Mouse (Mus musculus): ENCODE results near the gene Sema6c.

Sema6c gene

DNA sequence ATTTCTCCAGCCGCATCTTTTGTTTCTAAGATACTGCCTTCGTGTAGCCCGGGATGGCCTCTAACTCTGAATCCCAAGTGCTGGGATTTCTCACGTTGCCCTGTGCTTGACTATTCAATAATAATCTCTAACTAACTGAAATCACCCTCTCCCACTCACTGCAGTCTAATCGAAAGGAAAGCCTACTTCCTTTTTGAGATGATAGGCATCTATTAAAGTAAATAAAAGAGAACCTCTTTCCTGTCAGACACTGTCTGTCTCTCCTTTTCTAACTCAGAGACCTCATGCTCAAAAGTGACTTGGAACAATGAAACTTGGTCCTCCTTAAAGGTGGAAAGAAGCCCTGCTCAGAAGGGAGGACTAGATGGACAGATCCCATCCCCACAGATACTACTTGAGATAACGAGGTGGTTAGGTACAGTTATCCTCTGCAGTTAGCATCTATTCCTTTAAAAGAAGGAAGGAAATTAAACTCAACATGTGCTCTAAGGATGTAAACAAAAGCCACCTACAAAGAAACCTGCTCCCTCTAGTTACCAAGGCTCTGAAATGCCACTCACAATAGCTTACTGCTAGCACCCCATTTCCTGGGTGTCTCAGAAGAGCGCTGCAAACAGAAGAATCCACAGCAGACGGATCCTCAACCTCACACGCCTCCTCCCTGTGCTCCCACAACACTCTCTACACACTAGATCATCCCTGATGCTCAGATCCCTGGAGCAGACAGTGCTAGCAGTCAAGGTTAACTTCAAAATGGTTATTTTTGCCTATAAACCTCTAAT is 24.7 kb downstream of the Sema6c start:
- WGBS = 68% methylated on average over 9 of the region's 9 CpGs

DNA sequence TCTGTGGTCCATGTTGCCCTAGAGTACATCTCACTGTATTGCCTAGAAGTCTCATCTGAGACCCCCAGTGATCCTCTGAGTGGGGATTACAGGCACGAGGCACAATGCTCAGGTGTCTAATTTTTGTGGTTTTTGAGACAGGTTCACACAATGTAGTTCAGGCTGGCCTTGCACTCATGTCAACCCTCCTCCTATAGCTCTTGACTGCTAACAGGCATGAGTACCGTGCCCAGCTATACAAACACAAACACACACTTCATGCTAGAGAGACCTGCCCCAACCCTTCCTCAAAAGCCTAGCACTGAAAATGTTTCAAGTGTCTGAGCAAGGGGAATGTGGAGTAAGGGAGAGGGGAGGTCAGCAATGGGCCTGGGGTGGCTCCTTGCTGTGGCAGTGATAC is 25.8 kb downstream of the Sema6c start:
- 94% methylated on average over 2 of the region's 2 CpGs for WGBS

DNA sequence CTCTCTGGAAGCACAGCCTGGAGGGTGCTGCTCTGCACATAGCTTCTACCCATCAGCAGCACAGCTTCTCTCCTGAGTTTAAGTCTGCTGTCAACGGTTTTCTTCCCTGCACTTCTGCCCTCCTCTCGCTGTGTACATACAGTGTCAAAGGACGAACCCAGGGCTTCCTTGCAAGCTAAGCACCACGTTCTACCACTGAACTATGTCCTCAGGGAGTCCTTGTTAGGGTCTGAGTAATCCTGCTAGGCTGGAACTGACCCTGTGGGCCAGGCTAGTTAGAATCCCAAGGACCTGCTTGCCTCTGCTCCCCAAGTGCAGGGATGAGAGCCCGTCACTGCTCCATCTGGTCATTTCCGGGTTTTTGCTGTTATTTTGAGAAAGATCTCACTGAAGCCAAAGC is 26.6 kb downstream of the Sema6c start:
- WGBS = 88% methylated on average over 6 of the region's 6 CpGs

DNA sequence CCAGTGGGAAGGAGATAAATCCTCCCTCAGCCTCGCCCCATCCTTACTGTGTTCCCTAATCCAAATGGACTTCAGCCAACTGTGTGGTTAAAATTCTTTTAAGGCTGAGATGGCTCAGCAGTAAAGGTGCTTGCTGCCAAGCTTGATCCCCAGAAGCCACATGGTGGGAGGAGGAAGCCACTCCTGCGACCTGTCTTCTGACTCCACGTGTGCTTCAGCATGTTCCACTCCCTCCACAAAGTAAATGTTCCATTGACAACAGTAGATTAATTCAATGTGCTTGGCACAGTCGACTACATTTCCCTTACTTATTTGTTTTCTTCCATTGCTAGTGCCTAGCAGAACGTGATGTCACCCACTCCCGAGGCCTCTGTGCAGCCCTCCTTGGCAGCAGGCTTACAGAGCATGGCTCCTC is 34.5 kb downstream of the Sema6c start:
- WGBS = 47% methylated on average over 6 of the region's 6 CpGs

DNA sequence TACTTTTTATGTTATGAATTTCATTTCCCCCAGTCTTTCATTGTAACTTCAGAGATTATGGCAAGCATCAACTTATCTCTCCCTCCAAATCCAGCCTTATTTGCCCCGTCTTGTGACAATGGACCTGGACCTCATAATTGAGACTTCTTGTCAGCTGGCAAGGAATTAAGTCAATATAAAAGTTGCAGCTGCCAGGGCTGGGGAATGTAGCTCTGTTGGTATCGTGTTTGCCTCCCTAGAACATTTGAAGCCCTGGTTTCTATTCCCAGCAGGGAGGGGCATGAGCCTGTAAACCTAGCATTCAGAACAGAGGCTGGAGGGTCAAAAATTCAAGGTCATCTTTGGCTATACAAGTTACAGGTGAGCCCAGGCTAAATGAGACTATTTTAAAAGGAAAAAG is 35.5 kb downstream of the Sema6c start:
- 90% methylated on average over 2 of the region's 2 CpGs for WGBS

DNA sequence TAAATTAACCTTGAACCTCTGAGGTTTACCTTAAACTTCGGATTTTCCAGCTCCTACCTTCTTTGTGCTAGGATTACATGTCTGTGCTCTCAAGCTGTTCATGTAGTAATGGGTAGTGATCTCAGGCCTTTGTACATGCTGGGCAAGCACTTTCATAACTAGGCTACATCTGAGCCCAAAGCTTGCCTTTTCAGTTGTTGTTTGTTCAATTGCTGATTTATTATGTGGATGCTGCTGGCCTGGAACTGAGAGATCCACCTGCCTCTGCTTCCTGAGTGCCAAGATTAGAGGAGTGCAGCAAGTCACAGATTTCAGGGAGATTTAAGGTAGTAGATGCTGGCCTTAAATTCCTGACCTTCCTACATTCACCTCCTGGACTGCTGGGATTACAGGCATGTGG is 38.8 kb downstream of the Sema6c start:
- 85% methylated on average over 1 of the region's 1 CpGs for WGBS

DNA sequence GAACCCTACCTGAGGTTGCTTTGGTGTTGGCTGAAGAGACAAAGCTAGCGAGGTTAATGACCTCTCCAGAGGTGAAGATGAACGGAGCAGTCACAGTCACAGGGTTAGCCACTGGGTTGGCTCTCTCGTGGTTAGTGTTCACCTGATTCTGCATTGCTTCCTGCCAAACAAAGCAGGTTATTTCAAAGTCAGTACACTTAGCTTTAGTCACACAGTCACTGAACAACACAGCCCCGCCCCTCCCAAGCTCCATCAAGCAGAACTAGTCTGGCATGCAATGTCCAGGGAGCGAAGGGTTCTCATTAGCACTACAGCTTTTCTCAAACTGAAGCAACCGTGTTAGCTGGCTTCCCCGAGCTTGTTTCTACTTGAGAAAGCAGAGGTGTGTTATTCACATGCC is 39.9 kb downstream of the Sema6c start:
- WGBS = 58% methylated on average over 7 of the region's 7 CpGs

DNA sequence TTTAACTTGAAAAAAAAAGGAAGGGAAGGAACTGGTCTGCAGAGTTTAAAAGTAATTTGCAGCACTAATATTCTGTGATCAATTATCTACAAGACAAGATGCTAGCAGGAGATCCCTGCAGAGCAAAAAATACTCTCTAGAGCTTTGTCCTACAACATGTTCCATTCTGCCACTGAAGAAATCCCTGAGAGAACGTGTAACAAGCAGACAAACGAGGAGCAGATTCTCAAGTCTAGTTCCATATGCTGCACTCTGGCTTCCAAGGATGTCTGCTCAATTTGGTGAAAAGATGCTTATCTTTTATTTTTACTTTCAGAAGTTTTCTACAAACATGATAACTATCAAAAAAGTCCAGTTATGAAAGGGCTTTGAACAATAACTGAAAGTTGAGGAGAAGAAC is 40.3 kb downstream of the Sema6c start:
- WGBS = 38% methylated on average over 2 of the region's 2 CpGs

DNA sequence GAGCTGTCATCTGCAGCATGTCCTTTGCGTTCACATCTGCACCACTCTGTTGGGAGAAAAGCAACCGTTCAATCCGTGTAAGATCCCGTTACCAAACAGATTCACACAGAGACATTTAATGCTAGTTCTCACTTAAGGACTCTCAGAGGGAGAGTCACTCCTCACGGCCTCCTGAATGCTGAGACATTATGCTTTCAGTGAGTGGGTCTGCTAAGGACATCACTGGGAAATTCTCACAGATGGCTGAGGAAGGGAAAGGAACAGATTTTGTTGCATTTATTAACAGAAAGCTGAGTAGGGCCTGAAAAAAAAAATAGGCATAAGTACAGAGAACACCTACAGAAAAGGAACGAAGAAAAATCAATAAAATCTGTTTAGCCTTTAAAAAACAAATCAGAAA is 43.6 kb downstream of the Sema6c start:
- WGBS = 54% methylated on average over 6 of the region's 6 CpGs

DNA sequence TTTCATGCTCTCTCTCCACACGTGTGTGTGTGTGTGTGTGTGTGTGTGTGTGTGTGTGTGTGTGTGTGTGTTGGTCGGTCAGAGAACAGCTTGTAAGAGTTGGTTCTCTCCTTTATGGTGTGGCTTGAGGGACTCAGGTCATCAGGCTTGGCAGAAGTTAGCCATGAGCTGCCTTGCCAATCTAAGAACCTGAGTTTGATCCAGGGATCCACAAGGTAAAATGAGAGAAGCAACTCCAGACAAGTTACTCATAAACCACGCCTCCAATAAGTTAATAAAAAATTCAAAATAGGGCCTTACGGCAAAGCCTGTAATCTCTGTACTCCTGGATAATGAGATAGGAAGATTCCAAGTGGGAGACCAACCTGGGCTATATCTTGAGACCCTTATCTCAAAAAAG is 48.0 kb downstream of the Sema6c start:
- 77% methylated on average over 4 of the region's 4 CpGs for WGBS

DNA sequence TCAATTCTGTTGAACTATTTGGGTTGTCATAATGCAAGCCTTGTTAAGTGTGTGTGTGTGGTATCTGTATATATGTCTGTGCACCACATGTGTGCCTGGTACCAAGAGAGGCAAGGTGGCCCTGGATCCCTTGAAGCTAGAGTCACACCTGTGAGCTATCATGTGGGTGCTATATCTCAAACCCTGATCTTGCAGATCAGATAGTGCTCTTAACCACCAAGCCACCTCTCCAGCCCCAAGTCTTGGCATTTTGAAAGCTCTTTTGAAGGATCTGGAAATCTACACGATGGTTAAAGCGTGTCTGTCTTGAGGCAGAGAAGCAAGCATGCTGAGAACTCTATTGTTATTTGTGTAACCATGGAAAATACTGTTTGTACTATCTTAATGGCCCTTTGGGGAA is 50.3 kb downstream of the Sema6c start:
- 62% methylated on average over 2 of the region's 2 CpGs for WGBS

DNA sequence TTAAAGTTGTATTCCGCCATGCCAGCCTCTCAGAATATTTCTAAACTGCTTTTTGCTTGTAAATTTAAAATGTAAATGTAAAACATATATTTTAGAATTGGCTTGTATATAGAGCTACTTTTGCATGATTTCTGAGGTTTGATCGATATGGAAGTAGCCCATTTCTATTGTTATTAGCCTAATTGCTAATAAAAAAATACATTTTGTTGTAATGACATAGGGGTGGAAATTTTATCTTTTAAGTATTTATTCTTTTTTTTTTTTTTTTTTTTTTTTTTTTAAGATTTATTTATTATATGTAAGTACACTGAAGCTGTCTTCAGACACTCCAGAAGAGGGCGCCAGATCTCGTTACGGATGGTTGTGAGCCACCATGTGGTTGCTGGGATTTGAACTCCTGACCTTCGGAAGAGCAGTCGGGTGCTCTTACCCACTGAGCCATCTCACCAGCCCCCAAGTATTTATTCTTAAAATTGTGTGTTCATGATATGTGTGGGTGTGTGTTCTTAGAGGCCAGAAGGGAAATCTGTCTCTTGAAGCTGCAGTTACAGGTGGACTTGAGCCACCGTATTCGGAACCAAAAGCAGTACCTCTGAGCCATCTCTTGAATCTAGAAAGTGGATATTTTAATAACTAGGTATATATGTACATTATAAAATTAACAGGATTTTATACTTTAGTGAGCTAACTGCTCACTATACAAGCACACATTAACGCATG is 52.8 kb downstream of the Sema6c start:
- 81% methylated on average over 10 of the region's 10 CpGs for WGBS

DNA sequence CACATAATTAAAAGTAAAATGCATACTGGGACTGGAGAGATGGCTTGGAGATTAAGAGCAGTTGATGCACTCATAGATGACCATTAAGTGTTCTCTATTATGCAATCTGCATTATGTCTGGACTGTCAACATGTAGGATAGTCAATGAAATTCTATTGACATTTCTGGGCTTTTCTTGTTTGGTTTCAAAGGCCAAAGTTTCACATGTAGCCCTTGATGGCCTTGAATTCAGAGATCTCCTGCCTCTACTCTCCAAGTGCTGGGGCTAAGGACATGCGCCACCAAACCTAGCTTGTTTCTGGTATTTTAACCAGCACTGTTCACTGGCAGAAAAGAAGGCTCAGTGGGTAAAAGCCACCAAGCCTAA is 53.3 kb downstream of the Sema6c start:
- 100% methylated on average over 1 of the region's 1 CpGs for WGBS

DNA sequence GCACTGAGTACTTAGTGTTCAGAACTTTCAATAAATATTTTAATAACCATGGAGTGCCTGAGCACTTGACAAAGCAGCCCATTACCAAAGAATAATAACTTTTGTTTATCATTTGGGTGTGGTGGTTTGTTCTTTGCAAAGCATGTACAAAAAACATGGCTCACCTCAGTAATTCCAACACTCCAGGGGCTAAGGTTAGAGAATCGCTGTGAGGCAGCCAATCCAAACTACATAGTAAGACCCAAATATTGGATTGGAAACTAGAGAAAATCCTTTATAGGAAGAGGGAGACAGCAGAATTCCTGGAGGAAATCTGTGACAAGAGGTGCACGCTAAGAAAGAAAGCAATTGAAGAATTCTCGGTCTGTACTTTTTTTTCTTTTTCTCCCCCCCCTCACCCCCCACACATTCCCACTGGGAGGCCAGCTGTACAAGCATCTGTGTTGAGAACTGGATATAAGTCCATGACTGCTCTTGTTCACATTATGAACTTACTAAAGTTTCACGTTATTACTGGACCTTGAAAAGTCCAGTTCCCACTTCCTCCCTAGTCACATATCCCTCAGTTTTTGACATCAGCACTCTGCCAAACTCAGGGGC is 56.5 kb downstream of the Sema6c start:
- WGBS = 11% methylated on average over 4 of the region's 4 CpGs

DNA sequence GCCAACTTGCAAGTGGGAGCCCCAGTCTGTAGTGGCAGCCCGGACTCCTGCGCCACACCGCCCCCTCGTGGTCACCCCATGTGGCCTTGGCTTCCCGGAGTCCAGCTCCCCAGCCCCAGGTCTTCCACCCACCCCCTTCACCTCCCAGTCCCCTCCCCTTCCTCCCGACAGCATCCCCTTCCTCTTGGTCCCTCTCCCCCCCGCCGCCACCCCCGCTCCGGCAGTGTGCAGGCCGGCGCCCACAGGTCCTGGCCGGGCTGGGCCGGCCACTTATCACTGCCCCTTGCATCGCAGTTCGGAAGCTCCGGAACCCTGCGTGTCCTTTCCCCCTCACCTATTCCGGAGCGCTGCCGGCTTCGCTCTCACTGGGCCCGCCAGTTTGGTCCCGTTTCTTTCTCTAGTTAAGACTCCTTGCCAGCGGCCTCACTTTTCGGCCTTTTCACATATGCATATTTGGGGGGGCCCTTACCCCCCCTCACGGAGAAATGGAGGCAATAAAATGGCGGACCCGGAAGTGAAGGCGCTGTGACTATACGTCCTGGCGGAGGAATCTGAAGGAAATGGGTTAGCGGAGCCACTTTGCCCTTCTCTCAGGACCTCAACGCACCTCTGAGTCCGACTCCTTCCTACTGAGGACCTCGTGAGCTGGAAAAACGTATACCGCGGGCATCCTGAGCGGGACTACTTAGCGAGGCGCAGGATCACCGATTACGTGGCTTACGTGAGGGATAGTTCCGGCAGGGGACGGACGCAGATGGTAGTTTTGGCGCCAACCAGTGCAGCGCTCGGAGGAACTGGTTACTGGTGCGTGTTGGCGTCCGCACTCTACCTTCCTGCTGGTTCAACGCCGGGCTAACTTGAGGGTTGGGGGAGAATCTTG is 57.2 kb downstream of the Sema6c start, which contains the start of gene Gabpb2:
Gene Gabpb2 (minus strand): TSS at position 662 of the 880 bp plus-strand sequence.
- WGBS = under 1% methylated on average over 56 of the region's 56 CpGs

DNA sequence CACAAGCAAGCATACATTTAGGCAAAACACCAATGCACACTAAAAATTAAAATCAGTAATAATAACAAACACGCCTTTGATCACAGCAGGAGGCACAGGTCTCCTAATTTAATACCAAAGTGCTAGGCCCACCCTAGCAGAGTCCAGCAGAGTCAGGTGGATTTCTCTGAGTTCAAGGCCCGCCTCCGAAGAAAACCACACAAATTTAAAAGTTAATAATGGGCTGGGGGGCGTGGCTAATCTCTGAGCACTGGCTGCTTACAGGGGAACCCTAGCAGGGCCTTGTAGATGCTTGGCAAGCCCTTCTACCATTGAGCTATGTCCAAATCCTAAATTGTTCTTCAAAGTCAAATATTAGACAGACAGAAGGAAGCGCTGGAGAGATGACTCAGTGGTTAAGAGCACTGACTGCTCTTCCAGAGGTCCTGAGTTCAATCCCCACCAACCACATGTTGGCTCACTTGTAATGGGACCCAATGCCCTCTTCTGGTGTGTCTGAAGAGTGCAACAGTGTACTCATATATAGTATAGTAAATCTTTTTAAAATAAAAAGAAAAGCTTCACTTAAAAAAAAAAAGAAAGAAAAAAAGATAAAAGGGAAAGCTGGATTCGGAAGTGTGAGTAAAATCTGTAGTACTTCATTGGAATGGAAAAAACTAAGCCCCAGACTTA is 58.3 kb downstream of the Sema6c start:
- 79% methylated on average over 6 of the region's 6 CpGs for WGBS

DNA sequence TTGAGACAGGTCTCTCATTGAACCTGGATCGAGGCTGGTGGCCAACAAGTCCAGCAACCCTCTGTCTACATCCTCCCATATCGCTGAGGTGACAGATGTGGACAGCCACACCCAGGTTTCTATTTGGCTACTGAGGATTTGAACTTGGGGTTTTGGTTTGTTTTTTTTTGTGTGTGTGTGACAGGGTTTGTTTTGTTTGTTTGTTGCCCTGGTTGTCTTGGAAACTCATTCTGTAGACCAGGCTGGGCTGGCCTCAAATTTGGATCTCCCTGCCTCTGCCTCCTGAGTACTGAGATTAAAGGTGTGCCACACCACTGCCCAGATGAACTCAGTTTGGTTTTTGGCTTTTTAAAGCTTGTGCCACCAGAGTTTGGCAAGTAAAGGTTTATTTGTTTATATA is 62.8 kb downstream of the Sema6c start:
- 87% methylated on average over 2 of the region's 2 CpGs for WGBS
